Mouse (Mus musculus) urinary bladder, adult 18-20 months (tissue): Measurements from ENCODE around the gene Golga2.

Experiments
- DNase-seq, 2 experiments: peaks; one replicate each; pipeline ENCODE4 v3.0.0; 2022; ENCODE audit warnings: low spot score in 2 of 2, mixed read lengths in 2 of 2

The Golga2 gene

DNA sequence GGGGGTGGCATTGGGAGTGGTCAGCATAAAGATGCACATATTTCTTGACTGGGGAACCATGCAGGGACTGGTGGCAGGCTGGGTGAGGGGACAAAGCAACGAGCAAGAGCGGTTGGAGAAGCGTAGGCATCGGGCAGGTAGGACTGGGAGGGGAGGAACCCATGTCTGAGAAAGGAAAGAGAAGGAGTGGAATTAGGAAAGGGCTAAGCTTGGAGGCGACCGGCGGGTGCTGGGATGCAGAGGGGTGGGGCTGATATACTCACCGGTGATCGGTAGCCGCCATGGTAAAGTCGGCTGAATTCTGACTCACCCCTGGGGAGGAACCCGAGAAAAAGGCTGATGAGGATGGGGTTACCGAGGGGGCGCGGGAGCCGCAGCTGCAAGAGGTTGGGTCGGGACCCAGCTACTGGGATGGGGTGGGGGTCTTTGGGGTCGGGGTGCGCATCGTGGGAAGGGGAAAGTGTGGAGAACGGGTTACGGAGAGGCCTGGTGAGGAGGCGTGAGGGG, at the start of gene Golga2:
Golga2 (plus strand) TSS at position 51 of the 507 bp plus-strand sequence.
- DNase-seq = no peak

- DNase-seq = no peak
Measured at GRCm38 (mm10) chr2:32237571-32237970, 49.6 kb upstream of the Golga2 start.

GRCm38 (mm10) chr2:32238708-32239435, 48.3 kb upstream of the Golga2 start:
- DNase-seq = no peak

DNA sequence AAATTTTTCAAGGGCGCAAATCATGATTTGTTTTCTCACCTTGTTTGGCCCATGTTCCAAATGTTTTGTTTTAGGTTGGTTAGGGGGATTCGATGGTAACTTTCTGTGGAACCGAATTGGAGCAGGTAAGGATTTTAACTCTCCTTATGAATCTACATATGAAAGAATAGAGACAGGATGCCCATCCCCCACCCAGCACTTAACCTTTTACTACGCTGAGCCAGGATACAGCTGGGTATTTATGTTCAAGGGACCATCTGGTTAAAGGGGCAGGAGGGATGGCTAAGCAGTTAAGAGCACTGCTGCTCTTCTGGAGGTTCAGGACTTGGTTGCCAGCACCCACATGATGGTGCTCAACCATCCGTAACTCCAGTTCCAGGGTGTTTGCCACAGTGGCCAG, 46.6 kb upstream of the Golga2 start:
- DNase-seq = no peak

GRCm38 (mm10) chr2:32242986-32243385, 44.2 kb upstream of the Golga2 start:
- DNase-seq = no peak

GRCm38 (mm10) chr2:32246741-32247140, 40.4 kb upstream of the Golga2 start:
- no peak for DNase-seq

- no peak for DNase-seq
Measured at GRCm38 (mm10) chr2:32248377-32249361, 38.5 kb upstream of the Golga2 start.

- DNase-seq = no peak
Measured at GRCm38 (mm10) chr2:32251791-32252527, 35.2 kb upstream of the Golga2 start.

- no peak for DNase-seq
Measured at GRCm38 (mm10) chr2:32252658-32253057, 34.5 kb upstream of the Golga2 start.

DNA sequence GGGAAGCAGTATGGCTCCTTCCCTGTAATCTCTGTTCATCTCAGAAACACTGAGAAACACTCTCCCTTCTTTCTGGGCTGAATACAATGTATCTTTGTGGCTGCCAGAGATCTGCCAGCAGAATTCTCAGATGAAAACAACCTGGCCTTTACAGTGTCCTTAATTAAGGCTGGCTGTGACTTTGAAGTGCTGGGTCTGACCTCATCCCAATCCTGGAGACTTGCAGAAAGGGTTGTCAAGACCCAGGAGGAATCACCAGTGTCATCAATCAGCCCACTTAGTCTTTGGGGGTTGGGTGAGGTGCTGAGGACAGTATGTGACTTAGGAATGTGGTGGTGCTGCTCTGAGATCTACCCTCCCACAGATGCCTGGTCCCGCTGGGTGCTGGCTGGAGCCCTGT, 33.8 kb upstream of the Golga2 start:
- no peak for DNase-seq

- no peak for DNase-seq
Measured at GRCm38 (mm10) chr2:32254563-32254962, 32.6 kb upstream of the Golga2 start.

- no peak for DNase-seq
Measured at GRCm38 (mm10) chr2:32256273-32256672, 30.9 kb upstream of the Golga2 start.

DNA sequence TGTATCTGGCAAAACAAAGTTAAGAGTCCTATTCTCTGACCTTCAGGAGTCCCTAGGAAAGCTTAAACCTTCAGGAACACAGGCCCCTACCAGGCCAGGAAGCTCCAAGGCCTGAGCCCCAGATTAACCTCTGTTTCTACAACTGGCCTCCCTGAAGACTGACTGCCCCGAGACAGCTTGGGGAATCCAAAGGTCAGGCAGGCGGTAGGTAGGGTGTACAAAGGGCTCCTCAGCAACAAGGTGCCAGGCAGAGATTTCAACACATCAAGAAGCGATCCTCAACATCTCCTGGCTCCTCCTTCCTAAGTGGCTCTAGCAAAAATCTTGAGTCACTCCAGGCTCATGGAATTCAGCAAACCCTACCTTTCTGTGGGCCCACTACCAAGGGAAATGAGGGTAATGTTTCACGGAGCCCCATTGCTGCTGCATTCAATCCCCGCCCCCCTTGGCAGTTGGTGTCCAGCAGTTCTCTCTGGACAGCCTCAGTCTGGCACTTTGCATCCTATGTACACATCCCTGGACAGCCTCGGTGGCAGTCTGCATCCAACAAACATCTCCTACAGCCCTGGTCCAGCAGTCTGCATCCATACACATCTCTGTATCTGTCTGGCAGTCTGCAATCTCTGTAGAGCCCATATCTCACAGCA, 28.2 kb upstream of the Golga2 start:
- no peak for DNase-seq

GRCm38 (mm10) chr2:32259657-32260417, 27.3 kb upstream of the Golga2 start, which contains the start of gene Uck1:
Uck1 (minus strand) TSS chr2:32260159.
- DNase-seq = peak; percentile 83 to 85

DNA sequence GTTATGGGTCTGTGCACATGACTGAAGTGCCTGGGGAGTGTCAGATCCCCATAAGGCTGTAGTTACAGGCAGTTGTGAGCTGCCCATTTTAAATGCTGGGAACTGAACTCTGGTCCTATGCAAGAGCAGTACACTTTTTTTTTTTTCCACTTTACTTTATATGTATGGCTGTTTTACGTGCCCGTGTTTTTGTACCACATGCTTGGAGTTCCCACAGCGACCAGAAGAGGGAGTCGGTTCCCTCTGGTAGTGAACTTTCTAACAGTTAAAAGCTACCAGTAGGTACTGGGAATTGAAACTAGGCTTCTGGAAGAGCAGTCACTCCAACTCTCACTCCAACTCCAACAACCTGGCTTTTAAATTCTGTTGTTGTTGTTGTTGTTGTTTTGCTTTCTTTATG, 26.5 kb upstream of the Golga2 start:
- DNase-seq = no peak

DNA sequence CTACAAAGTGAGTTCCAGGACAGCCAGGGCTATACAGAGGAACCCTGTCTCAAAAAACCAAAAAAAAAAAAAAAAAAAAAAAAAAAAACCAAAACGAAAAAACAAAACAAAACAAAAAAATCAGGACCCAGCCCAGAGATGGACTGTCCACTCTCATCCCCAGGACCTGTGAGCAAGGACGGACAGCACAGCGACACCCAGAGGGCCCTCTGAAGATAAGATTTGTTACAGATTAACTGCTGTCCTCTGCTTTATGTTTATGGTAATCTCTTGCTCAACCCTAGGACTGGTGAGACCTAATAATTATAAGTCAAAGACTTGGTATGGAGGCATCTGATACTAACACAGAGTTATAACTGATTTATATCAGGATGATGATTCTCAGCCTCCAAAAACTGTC, 11.4 kb upstream of the Golga2 start:
- no peak for DNase-seq

DNA sequence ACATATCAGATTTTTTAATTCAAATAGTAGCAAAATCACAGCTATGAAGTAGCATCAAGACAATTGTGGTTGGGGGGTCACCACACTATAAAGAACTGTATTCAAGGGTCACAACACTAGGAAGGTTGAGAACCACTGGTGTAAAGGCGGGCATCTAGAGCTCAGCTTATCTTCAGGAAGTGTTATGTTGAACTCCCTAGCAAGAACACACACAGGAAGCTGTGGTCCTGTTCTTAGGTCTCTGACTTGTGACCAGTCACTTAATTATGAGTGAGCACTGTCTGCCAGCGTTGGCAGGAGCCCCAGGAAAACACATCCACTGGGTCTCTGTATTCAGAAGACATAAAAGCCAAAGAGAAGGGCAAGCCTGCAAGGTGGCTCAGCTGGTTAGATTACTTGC, 4.9 kb upstream of the Golga2 start:
- DNase-seq = no peak

- DNase-seq = peak in 1 of 2 experiments; percentile 30
Measured at GRCm38 (mm10) chr2:32282727-32283126, 4.5 kb upstream of the Golga2 start.

DNA sequence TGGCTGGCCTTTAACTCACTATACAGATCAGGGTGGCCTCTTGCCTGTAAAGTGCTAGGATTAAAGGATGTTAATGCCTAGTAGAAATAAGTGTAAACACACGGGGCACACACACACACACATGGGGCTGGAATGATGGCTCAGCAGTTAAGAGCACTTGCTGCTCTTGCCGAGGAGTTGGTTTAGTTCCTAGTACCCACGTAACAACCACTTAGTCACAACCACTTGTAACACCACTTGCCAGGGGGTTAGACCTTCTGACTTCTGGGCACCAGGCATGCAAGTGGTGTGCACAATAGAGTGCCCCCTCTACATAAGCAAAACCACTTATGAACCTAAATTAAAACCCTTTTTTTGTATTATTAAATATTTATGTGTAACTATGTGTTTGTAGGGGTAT, 3.2 kb upstream of the Golga2 start:
- DNase-seq = no peak

DNA sequence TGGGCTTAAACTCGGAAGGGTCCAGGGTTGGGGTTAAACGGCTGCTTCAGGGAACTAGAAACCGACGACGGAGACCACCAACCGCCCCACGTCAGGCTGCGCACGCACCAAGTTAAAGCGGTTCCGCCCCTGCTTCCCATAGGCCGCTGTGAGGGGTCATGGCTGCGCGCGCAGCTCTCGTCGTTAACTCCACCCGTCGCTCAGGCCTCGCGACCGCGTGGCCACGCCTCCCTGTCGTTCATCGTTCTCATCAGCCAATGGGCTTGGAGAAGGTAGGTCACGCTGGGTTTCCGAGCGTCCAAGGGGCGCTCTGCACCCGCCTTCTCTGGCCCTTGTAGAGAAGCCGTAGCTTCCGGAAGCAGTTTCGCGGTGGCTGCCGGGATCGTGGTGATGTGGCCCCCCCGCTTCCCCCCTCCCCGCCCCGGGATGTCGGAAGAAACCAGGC, 761 bp downstream of the Golga2 start, which contains the start of gene Swi5:
Swi5 (minus strand) TSS at position 153 of the 445 bp plus-strand sequence.
- peak; percentile 90 to 97 for DNase-seq
